Mouse (Mus musculus): ENCODE data around the gene Hoxa3.

Gene Hoxa3

DNA sequence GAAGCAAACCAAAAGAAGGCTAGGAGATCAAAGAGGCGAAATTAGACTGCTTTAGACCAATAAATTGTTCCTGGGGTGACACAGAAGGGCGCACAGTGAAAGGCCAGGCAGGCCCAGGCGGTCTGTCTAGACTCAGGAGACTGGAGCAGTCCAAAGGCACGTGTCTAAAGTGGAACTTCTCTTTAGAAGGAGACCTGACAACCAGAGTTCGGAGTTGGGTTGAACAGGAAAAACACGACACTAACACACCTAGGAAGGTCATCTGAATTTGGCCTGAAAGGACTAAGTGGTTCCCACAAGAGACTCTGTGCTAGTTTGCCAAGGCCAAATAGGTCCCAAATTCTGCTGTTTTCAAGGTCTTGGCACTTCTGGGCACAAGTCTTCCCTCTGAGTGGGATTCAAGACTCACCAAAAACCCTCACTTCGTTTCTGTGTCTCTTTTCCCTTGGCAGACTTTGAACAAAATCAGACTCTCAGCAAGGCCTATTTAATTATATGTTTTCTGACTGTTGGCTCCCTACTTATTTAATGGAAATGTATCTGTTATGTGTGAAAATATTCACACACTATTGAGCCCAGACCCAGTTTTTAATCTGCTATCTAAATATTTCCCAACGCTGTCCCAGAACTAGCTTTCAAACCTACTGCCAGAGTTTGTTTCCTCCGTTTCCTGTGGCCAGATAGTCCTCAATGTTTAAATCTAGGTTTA, 6.3 kb upstream of the Hoxa3 start:
- no peak for DNase-seq (ENCODE audit: low spot score)

DNA sequence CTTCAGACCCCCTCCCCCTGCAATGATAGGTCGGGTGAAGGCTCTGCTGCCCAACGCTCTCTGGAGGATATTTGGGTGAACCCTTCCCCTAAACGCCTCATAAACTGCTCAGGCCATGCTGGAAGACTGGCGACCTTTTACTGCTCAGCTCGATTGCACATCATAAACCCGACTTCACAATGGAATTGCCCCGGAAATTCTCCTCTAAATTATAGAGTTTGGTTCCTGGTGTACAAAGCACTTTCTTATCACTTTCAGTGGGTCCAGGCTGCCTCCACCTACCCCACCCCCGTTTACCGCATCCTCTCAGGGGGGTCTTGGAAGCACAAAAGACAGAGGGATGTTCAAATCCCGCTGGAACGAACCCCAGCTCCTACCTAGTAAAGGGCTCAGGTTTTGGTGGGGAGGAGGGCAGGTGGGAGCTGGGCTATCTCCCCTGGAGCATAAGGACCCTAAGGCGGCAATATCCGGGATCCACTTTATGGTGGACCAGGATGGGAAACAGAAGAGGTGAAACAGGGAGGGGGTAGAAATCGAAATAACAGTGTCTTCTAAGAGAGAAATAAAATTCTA, 5.6 kb upstream of the Hoxa3 start:
- no peak for DNase-seq (ENCODE audit: low spot score)

DNA sequence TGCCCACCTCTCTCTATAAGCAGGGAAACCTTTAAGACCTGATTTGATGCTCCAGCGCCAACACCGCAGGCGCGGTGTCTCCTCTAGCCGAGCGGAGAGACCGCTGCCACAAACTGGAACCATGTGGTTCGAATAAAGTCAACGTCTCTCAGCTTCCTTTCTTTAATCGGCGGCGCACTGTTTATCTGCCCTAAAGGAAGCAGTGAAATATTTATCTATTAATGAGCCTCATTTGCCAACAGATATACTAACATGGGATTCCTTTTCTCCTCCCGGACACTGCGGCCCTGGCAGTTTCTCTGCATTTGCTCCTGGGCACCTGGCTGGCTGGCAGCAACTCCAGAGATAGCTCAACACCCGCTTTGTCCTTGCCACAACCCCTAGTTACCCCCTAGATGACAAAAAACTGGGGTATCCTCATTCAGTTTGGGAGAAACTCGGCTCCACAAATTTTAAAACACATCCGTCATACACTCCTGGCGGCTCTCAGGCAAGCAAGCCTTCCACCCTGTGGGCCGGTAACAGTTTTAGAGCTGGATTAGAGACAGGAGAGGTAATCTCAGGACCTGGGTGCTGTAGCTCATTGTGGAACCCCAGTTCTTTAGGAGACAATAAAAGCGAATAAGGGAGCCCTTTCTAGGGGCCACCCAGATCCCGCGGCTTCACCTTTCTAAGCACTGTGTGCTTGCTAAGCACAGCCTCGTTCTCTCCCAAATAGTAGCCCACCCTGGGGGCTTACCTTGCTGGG, 4.9 kb upstream of the Hoxa3 start:
- DNase-seq (ENCODE audit: low spot score) = no peak

DNA sequence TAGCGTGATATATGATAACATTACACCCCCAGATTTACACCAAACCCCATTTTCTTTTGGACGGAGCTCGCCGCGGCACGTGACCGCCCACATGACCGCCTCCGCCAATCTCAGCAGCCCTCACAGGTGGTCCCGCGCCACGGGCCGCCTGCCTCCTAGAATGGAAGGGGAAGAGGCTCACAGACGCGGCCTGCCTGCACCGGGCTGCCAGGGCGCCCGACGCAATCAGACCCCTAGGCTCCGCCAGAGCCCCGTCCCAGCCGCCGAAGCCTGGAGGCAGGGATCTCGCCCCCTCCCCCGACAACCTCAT, 4.3 kb upstream of the Hoxa3 start:
- no peak for DNase-seq (ENCODE audit: low spot score)

DNA sequence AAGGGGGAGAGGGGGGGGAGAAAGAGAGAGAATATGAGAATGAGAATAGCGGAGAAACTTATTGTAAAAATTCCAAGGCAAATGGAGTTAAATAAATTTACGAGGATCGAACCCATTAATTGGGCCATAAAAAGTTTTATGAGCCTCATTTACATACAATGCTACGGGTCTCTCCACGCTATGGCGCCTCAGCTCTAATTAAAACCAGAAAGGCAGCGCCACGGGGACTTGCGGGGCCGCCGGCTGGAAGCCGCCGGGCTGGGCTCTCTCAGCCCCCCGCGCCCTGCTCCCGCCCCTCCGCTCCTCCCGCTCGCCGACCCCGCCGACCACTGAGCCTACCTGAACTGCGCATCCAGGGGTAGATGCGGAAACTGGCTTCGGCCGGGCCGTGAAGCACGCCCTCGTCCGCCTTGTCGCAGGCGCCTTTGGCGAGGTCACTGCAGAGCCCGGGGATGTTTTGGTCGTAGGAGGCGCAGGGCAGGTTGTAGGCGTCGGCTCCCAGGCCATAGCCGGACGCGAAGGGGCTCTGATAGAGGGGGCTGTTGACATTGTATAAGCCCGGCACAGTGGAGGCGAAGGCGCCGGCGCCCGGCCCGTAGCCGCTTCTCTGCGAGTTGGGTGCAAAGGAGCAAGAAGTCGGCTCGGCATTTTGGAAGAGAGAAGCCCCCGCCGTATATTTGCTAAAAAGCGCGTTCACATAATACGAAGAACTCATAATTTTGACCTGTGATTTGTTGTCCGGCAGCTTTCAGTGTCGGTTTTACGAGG, 3.7 kb upstream of the Hoxa3 start:
- no peak for DNase-seq (ENCODE audit: low spot score)

DNA sequence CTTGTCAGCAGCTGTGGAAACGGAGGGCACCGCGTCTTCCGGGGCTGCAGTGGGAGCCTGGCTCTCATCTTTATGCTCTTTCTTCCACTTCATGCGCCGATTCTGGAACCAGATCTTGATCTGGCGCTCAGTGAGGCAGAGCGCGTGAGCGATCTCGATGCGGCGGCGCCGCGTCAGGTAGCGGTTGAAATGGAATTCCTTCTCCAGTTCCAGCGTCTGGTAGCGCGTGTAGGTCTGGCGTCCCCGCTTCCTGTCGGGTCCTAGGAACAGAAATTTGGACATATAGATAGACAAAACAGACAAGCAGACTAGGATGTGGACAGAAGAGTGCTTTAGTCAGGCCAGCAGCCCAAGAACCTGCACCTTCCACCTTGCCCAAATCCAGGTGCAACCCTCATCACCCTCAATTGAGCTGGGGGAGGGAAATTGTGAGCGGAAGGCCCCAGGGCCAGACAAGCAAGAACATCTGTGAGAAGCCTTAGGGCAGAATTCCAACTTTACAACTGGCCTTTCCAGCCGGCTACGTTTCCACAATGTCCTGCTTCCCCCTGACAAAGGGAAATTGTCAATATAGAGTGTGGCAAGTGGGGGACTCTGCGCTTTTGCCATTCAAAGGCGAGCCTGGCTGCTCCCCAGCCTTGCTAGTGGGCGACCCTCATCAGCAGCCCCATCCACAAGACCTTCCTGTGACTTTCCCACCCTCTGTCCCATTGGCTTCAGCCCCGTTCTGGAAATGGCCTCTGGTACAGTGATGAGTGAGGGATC, 2.8 kb upstream of the Hoxa3 start:
- no peak for DNase-seq (ENCODE audit: low spot score)

DNA sequence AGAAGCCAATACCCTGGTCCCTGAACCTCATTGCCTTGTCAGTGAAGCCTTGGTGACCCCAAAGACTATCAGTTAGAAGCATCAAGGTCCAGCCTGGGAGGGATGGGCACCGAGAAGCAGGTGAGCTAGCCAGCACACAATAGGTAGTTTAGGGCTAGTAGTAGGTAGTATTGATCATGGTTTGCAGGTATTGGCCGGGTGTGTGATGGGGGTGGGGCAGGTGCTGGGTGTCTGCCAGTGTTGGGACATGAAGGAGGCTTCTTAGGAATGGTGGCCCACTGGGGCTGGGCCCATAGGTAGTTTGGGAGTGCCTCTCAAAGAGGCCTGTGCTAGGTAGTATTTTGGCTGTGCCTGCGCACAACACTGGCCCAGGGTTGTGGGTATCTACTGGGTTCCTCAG, 1.9 kb upstream of the Hoxa3 start:
- no peak for DNase-seq (ENCODE audit: low spot score)

DNA sequence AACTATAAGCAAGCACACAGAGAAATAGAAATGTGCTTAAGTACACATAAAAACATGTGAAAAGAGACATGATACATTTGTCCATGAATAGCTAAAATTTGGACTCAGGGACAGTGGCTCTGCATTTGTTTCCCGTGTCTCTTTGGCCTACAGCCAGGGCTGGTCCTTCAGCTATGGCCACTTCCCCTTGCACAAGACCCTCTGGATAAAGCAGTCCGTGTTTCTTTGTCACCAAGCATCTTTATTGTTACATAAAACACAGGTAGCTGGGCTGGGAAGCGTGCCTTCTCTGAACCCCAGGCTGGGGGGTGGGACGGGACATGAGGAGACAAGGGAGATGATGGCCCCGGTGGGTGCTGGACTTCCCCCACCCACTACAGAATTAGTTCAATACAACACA, 1.1 kb upstream of the Hoxa3 start:
- DNase-seq (ENCODE audit: low spot score) = no peak

DNA sequence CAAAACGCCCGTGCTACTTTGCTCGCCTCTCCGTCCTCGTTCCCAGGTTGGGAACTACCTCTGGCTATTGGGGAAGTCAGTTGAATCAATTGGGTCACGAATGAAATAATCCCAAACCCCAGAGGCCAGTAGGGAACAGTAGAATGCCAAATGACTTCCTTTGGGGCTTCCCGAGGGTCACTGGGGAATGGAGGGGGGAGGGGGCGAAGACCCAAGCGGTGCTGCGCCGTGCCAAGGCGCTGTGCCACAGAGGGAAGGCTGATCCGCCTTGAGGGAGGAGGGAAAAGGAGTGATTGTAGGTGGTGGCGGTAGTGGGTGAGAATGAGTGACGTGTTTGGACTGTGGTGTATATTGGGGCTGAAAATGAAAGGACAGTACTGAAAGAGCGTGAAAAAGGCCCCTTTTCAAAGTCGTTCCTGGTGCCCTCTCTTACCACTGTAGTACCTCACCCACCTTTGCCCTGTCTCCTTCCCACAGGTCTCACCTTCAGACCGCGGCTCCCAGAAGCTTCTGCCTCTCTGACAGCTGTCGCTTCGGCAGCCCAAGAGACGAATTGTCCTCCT, 499 bp downstream of the Hoxa3 start:
- no peak for DNase-seq (ENCODE audit: low spot score)

DNA sequence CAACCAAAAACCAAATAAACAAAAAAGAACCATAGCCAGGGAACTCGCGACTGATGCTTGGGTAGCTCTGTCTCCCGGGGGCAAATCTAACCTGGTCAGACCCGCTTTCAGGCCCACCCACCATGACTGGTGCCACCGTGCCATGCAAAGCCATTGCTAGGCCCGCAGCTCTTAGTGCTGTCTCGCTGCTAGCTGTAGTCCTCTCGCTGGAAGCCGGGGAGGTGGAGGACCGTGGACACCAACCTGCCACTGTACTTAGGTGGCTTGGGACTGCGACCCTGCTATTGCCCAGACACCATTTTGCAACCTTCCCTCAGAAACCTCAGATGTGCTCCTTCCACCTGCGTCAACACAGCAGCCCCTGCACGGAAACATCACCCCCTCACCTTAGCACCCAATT, 1.2 kb downstream of the Hoxa3 start:
- DNase-seq (ENCODE audit: low spot score) = no peak

DNA sequence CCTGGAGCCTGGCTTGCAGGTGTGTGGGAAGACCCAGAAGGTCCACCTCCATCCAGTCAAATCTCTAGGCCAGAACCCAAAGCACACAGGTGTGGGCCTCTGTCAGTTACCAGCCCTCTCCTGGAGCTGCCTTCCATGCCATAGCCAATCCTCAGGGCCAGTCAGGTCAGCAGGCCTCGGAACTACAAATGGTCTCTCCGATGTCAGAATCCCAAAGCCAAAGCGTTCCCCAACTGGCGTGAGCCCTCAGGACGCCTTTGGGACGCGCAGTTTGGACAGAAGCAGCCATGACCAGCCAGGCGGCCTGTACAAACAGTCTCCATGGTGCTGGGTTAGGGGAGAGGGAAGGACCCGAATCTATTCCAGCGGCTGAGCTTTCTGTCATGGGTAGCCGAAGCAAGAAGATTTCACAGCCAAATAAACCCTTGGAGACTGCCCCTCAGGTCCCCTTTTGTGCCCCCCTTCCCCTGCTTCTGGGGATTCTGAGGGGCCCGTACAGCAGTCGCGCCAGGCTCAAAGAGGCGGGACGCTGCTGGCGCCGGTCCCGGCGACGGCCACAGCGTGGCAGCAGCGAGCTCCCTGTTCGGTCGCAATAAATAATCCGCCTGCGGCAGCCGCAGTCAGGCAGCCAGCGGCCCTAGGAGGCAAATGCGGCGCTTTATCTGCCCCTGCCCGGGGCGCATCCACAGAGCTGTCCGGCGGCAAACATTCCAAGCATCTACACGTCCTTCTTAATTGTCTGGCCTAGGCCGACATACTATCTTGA, 1.8 kb downstream of the Hoxa3 start:
- no peak for DNase-seq (ENCODE audit: low spot score)

DNA sequence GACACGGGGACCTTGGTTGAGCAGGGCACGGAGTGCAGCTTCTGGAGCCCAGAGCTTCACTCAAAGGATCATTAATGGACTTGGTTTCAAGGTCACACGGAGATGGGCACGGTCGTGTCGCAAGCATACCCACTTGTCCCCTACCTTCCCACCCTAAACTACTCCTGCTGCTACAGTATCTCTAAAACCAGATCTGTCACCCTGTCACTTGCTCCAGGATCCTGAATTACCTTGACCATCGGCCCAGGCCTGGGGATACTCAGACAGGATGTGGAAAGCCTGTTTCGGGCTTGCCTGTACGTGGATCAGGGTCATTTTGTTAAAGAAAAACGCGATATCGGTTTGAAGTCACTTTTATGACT, 3.5 kb downstream of the Hoxa3 start:
- DNase-seq (ENCODE audit: low spot score) = no peak

DNA sequence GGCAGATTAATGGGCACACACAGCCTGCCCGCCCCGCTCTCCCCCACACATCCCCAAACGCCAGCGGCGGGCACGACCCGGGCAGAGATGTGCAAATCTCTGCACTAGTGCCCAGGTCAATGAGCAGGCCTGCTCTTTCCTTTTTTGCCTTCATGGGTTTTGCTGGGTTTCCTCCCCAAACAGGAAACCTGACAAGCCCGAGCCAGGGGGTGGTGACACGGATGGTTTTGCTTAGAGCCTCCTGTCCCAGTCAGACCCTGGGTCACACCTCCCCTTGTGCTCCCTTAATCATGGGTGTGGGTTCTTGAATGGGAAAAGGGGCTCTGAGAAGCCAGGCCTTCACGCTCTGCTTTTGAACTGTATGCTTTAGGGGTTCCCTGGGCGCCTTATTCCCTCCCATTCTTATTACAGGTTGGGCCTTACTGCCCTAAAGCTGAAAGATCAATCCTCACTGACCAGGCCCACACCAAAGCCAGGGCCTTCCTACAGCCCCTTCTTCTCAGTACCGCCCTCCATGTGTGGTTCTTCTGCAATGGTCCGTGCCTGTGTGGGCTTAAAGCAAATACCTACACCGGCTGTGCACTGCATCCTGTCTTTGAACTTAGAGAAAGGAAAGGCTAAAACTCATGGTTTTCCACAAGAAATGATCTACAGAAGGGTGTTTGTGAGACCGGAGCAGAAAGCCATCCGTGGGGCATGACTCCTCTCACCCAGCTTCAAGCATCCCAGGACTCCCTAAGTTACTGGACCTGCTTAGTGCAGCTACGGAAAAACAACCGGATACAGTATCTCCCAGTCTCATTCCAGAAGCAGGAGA, 4.1 kb downstream of the Hoxa3 start:
- DNase-seq (ENCODE audit: low spot score) = no peak

DNA sequence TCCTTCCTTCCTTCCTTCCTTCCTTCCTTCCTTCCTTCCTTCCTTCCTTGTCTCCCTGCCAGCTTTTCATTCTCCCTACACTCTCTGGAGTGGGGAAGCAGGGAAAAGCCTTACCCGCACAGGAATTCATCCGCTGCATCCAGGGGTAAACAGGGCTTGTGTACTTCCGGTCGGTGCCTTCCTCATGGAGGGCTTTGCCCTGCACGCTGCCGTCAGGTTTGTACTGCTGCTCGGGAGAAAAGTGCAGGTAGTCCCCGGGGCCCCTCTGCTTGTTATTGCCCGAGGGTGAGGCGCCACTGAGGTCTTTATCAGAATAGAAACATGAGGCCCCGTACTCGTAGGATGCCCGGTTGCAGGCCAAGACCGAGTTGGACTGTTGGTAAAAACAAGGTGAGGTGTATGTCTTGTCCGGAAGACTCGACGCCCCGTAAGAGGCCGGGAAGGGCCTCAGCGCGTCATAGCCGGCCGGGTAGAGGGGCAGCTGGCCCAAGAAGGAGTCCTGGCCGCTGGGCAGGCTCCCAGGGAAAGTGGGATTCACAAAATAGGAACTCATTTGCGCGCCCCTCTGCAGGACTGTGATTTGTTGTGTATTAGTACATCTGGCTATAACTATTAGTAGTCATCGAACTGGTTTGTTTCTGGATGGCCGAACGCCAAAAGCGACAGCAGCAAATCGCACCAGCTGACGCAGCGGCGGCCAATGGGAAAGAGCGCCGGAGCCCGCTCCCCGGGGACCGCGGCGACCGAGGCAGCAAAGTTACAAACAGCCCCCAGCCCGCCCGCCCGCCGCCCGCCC, 4.9 kb downstream of the Hoxa3 start, which contains the start of gene Hoxa6:
Hoxa6 (minus strand) TSS at position 651 of the 796 bp plus-strand sequence.
- no peak for DNase-seq (ENCODE audit: low spot score)

DNA sequence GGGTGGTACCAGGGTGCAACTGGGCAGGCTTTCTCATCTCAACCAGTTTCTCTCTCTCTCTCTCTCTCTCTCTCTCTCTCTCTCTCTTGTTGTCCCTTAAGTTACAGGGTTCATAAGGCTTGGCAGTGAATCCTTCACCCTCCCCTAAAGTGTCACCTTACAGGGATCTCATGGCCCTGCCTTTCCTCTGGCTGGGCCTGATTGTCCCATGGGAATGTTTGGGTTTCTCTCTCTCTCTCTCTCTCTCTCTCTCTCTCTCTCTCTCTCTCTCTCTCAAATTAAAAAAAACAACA, 5.5 kb downstream of the Hoxa3 start:
- DNase-seq (ENCODE audit: low spot score) = no peak

DNA sequence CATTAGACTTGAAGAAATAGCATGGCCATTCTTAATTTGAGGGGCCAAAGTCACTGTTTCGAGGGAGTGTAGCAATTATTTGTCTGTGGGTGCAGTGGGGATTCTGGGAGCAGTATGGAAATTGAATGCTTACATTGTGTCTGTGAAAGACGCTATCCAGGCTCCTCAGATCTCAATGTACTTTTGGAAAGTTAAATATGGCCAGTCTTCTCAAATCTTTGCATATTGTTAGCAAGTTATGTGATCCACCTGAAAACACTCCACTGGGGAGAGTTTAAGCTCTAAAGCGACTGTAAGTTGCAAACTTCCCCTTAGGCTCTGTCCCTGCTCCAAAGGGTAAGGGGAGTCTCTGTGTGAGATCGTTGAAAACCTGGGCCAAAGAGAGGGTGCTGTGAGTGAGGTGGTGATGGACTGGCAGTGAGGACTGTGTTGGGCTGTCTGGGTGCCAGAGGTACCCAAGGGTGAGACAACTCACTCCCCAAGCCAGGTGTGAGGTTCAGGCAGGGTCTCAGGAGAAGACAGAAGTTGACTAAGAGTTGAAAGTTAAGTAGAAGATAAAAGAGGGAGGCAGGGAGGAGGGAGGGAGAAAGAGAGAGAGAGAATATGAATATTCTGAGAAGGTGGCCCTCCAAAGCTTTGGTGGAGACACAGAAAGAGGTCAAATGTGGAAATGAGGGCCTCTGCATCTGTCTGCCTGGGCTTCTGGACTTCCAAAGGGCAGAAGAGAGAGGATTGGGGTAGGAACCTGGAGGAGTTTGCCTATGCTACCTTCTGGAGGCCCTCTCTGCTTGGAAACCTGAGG, 6.1 kb downstream of the Hoxa3 start:
- no peak for DNase-seq (ENCODE audit: low spot score)

DNA sequence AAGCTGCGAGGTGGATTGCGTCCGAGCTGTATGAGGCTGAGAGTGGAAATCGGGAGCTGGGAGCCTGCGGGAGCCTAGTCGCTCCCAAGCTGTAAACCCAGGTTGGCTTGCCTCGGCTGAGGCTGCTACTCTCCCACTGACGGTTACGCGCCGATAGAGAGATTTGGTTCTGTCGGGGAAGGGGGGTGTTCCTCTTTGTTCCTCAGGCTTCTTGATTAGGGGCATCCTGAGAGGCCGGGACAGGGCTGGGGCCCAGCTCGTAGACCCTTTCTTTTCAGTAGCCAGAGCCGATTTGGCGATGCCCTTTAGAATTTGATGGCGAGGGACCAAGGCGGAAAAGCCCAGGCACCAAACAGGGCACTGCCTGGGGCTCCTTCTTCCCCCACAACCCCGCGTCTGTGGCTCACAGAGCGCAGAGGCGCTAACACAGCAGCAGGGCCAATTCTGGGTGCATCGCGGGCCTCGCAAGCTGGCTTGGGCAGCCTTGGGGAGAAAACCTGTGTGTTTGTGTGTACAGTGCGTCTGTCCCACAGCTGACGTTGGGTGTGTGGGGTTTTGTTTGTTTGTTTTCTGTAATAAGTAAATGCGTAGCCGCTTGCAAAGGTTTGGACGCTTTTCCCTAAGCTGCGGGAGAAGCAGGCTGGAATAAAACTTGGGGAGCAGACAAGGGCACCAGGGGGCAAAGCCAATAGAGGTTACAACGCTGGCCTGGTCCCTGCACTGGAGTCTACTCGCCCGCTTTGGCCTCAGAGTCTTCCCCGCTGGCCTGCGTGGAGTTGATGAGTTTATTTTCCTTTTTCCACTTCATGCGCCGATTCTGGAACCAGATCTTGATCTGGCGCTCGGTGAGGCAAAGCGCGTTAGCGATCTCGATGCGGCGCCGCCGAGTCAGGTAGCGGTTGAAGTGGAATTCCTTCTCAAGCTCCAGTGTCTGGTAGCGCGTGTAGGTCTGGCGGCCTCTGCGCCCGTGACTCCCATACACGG, 7.2 kb downstream of the Hoxa3 start:
- DNase-seq (ENCODE audit: low spot score) = no peak

All from ovary, adult 18-20 months (tissue).